Mouse (Mus musculus) testis, postnatal 14 days (tissue): ENCODE data around the gene Cpm.

Experiments
- DNase-seq: peaks from one replicate; pipeline ENCODE4 v3.0.0; 2021; ENCODE audit warnings: low spot score

Gene Cpm

GRCm38 (mm10) chr10:117649292-117650041, 20.2 kb downstream of the Cpm start:
- no peak for DNase-seq

- DNase-seq: no peak
Measured at GRCm38 (mm10) chr10:117650042-117650655, 20.8 kb downstream of the Cpm start.

- DNase-seq: no peak
Measured at GRCm38 (mm10) chr10:117650725-117651124, 21.4 kb downstream of the Cpm start.

GRCm38 (mm10) chr10:117651587-117652377, 22.5 kb downstream of the Cpm start:
- DNase-seq: no peak

- DNase-seq: no peak
Measured at GRCm38 (mm10) chr10:117652378-117652774, 23.1 kb downstream of the Cpm start.

- DNase-seq: peak; percentile 29
Measured at GRCm38 (mm10) chr10:117652930-117653778, 23.9 kb downstream of the Cpm start.

- DNase-seq: no peak
Measured at GRCm38 (mm10) chr10:117653779-117654173, 24.5 kb downstream of the Cpm start.

GRCm38 (mm10) chr10:117654576-117655123, 25.4 kb downstream of the Cpm start:
- DNase-seq: no peak

GRCm38 (mm10) chr10:117655460-117655859, 26.2 kb downstream of the Cpm start:
- DNase-seq: no peak

- no peak for DNase-seq
Measured at GRCm38 (mm10) chr10:117655908-117656661, 26.8 kb downstream of the Cpm start.

- DNase-seq: no peak
Measured at GRCm38 (mm10) chr10:117656662-117656962, 27.3 kb downstream of the Cpm start.

GRCm38 (mm10) chr10:117656985-117657658, 27.8 kb downstream of the Cpm start:
- DNase-seq: no peak

- DNase-seq: no peak
Measured at GRCm38 (mm10) chr10:117657659-117658306, 28.5 kb downstream of the Cpm start.

- no peak for DNase-seq
Measured at GRCm38 (mm10) chr10:117658522-117659429, 29.5 kb downstream of the Cpm start.

GRCm38 (mm10) chr10:117659430-117659813, 30.1 kb downstream of the Cpm start:
- DNase-seq: no peak

- DNase-seq: no peak
Measured at GRCm38 (mm10) chr10:117659819-117660218, 30.5 kb downstream of the Cpm start.

- no peak for DNase-seq
Measured at GRCm38 (mm10) chr10:117662316-117663055, 33.2 kb downstream of the Cpm start.
